Mouse (Mus musculus) ovary, adult 10 weeks (tissue): Measurements from ENCODE around the gene Psmb7. TPM values are rescaled to one million over a fixed set of nuclear protein-coding genes. Genes with fewer than 3 reads are reported as not detected.

ENCODE experiments used
- polyA plus RNA-seq: library from polyadenylated mRNA; stranded (reverse); fragments of 350-450 nt; fragmentation: Illumina TruSeq; extraction: RNeasy Lipid Tissue Mini Kit (QIAGEN cat#74804); gene quantifications from one replicate; pipeline ENCODE4 v1.2.3, GENCODE M21; 2014

The Psmb7 gene
- 142 TPM for polyA plus RNA-seq

GRCm38 (mm10) chr2:38643625-38644427 is at the start of gene Psmb7:
Gene Psmb7 (minus strand): TSS chr2:38644087.

Other genes with a start within 250 kb of the Psmb7 start
- gene Nek6, start 132.4 kb downstream of the Psmb7 start, polyA plus RNA-seq, result 19.3 TPM
- gene Nr5a1, start 70.5 kb upstream of the Psmb7 start, polyA plus RNA-seq, result 10.5 TPM